Mouse (Mus musculus): ENCODE results near the gene Cryge. TPM values are rescaled to one million over a fixed set of nuclear protein-coding genes. Genes with fewer than 3 reads are reported as not detected.

The Cryge gene
- polyA plus RNA-seq, 1 experiment from 2014 or later, result not detected

Other genes starting within 250 kb of the Cryge start
- 7.8 and 9.2 TPM in 2 replicates for gene Plekhm3, start 94.3 kb downstream of the Cryge start, polyA plus RNA-seq (2014; fragmentation: Nextera tagmentation; extraction: Ambion mirVana)
- gene Akr1cl, start 18.4 kb downstream of the Cryge start, polyA plus RNA-seq (2014; fragmentation: Nextera tagmentation; extraction: Ambion mirVana), result 0.15 TPM in 1 of 2 replicates, not detected in the other
- not detected in 2 replicates for gene Crygd, start 12.3 kb upstream of the Cryge start, polyA plus RNA-seq (2014; fragmentation: Nextera tagmentation; extraction: Ambion mirVana)
- gene Crygc, start 22.5 kb upstream of the Cryge start, polyA plus RNA-seq (2014; fragmentation: Nextera tagmentation; extraction: Ambion mirVana), result not detected in 2 replicates
- not detected in 2 replicates for gene Crygb, start 31.1 kb upstream of the Cryge start, polyA plus RNA-seq (2014; fragmentation: Nextera tagmentation; extraction: Ambion mirVana)
- gene Cryga, start 52.2 kb upstream of the Cryge start, polyA plus RNA-seq (2014; fragmentation: Nextera tagmentation; extraction: Ambion mirVana), result not detected in 2 replicates
- gene Gm28845, start 68.4 kb upstream of the Cryge start, polyA plus RNA-seq (2014; fragmentation: Nextera tagmentation; extraction: Ambion mirVana), result not detected in 2 replicates
- 0.33 and 0.40 TPM in 2 replicates for gene D630023F18Rik, start 72.1 kb upstream of the Cryge start, polyA plus RNA-seq (2014; fragmentation: Nextera tagmentation; extraction: Ambion mirVana)
- 174 and 176 TPM in 2 replicates for gene Idh1, start 135.4 kb upstream of the Cryge start, polyA plus RNA-seq (2014; fragmentation: Nextera tagmentation; extraction: Ambion mirVana)
- gene Pikfyve, start 135.5 kb upstream of the Cryge start, polyA plus RNA-seq (2014; fragmentation: Nextera tagmentation; extraction: Ambion mirVana), result 16.3 and 16.5 TPM in 2 replicates
- gene Pth2r, start 230.9 kb upstream of the Cryge start, polyA plus RNA-seq (2014; fragmentation: Nextera tagmentation; extraction: Ambion mirVana), result 0.34 TPM in 1 of 2 replicates, not detected in the other

Data from limb, embryonic 11.5 days (tissue).